In genomic region chr10:61383715-61384047, GRCm38 (mm10) we compare ENCODE assay signal across 8 mouse cellular contexts. TPM values are rescaled to one million over a fixed set of nuclear protein-coding genes. Genes with fewer than 3 reads are reported as not detected.
DNase-seq lines count a peak whose midpoint lies in the region; ATAC-seq and TF ChIP-seq lines count a peak whose summit lies in the region.

No protein-coding gene starts in this region.

- no peaks in the 10 kb centered on the region for H3K27me3 ChIP-seq in kidney, adult 2 months (replicated peaks; ENCODE audit: control insufficient read depth, insufficient read depth, low read length)
- no peaks in the 10 kb centered on the region for H3K27me3 ChIP-seq in hindbrain, embryonic 16.5 days (replicated peaks; ENCODE audit: control insufficient read depth, insufficient read depth, low read length)
- H3K27me3 ChIP-seq in midbrain, embryonic 14.5 days (ENCODE audit: control insufficient read depth, insufficient read depth, low read length), result no peaks in the 10 kb centered on the region

- WGBS in kidney, adult 2 months, result 16% methylated on average over 11 of the region's 11 CpGs
- 3% methylated on average over 11 of the region's 11 CpGs for WGBS in hindbrain, embryonic 16.5 days
- WGBS in midbrain, embryonic 14.5 days, result 2% methylated on average over 11 of the region's 11 CpGs

- H3K4me2 ChIP-seq in hindbrain, embryonic 16.5 days (ENCODE audit: low read length), result peak overlapping the region; percentile 85
- H3K4me2 ChIP-seq in midbrain, embryonic 14.5 days (ENCODE audit: low read length), result peak overlapping the region; percentile 90

- no peak for DNase-seq in kidney, adult 2 months
- no peak for DNase-seq in kidney, postnatal 14 days
- DNase-seq in midbrain, embryonic 14.5 days, result no peak
- DNase-seq in adrenal gland, postnatal 14 days, result no peak
- DNase-seq in spleen, postnatal 14 days (ENCODE audit: low spot score in 2 of 2), result no peak
- no peak for DNase-seq in layer of hippocampus, adult 8-10 months (ENCODE audit: low spot score in 2 of 2)

- no peak for ATAC-seq in hindbrain, embryonic 16.5 days
- peak; percentile 35; the same call in 1 of the 2 replicates for ATAC-seq in midbrain, embryonic 14.5 days (ENCODE audit: low FRiP score, low TSS enrichment)

- peak overlapping the region; percentile 90 for H3K9ac ChIP-seq in hindbrain, embryonic 16.5 days (ENCODE audit: low read depth, low read length)
- peak overlapping the region; percentile 71 for H3K9ac ChIP-seq in midbrain, embryonic 14.5 days (replicated peaks; ENCODE audit: low read length)

- H3K27ac ChIP-seq in kidney, adult 2 months (ENCODE audit: insufficient read depth, low read depth, low read length), result no peak overlapping the region
- H3K27ac ChIP-seq in cortical plate, adult 2 months (ENCODE audit: insufficient read depth, low read length), result no peak overlapping the region
- H3K27ac ChIP-seq in hindbrain, embryonic 16.5 days (ENCODE audit: low read depth, low read length), result peak overlapping the region; percentile 69
- peak overlapping the region; percentile 45; the same call in 1 of the 2 replicates for H3K27ac ChIP-seq in midbrain, embryonic 14.5 days (replicated peaks; ENCODE audit: low read depth, low read length)

- no peaks in the 10 kb centered on the region for H3K9me3 ChIP-seq in hindbrain, embryonic 16.5 days (ENCODE audit: control insufficient read depth, low read length)
- no peaks in the 10 kb centered on the region for H3K9me3 ChIP-seq in midbrain, embryonic 14.5 days (ENCODE audit: control insufficient read depth, low read length)

- 0 out of 2 replicates have a peak, but pooled peaks cover 7% of the 10 kb centered on the region for H3K4me1 ChIP-seq in kidney, adult 2 months (ENCODE audit: control insufficient read depth, insufficient read depth, low read length)
- no peaks in the 10 kb centered on the region for H3K4me1 ChIP-seq in cortical plate, adult 2 months (ENCODE audit: control insufficient read depth, insufficient read depth, low read length)
- peaks cover 33% of the 10 kb centered on the region for H3K4me1 ChIP-seq in hindbrain, embryonic 16.5 days (ENCODE audit: control insufficient read depth, insufficient read depth, low read depth, low read length)
- peaks cover 27% of the 10 kb centered on the region for H3K4me1 ChIP-seq in midbrain, embryonic 14.5 days (ENCODE audit: control insufficient read depth, insufficient read depth, low read length)

- TF ChIP-seq CTCF in kidney, adult 2 months (conservative IDR thresholded peaks at IDR 0.05; ENCODE audit: insufficient read depth, insufficient read length, low read depth, low read length), result no peak
- no peak for TF ChIP-seq CTCF in cortical plate, adult 2 months (IDR thresholded peaks at IDR 0.05; ENCODE audit: extremely low read depth, insufficient read depth, low read length)

- H3K36me3 ChIP-seq in kidney, adult 2 months (ENCODE audit: control insufficient read depth, insufficient read depth, low read length), result no peaks in the 10 kb centered on the region
- H3K36me3 ChIP-seq in hindbrain, embryonic 16.5 days (ENCODE audit: control insufficient read depth, insufficient read depth, low read length), result no peaks in the 10 kb centered on the region
- H3K36me3 ChIP-seq in midbrain, embryonic 14.5 days (ENCODE audit: control insufficient read depth, insufficient read depth, low read length), result no peaks in the 10 kb centered on the region

- H3K4me3 ChIP-seq in kidney, adult 2 months (ENCODE audit: insufficient read depth, low read depth, low read length), result peak overlapping the region; percentile 81
- H3K4me3 ChIP-seq in cortical plate, adult 2 months (ENCODE audit: insufficient read depth, low read length), result peak overlapping the region; percentile 57
- H3K4me3 ChIP-seq in hindbrain, embryonic 16.5 days (ENCODE audit: low read length), result peak overlapping the region; percentile 79
- peak overlapping the region; percentile 61 for H3K4me3 ChIP-seq in midbrain, embryonic 14.5 days (replicated peaks; ENCODE audit: low read depth, low read length)

- no peak for TF ChIP-seq POLR2A in kidney, adult 2 months (IDR thresholded peaks at IDR 0.05; ENCODE audit: low read depth, low read length)
- TF ChIP-seq POLR2A in cortical plate, adult 2 months (IDR thresholded peaks at IDR 0.05; ENCODE audit: extremely low read depth, insufficient read depth, low read length), result no peak

RNA-seq across cellular contexts. Expression of gene Pald1, which starts 0.4 kb away (rescaled TPM):
- 8.8 and 10.8 TPM in 2 replicates for polyA plus RNA-seq in kidney, adult 2 months (2012; rRNA removed)
- polyA plus RNA-seq in cortical plate, adult 2 months (2012; rRNA removed), result 10.3 and 13.1 TPM in 2 replicates
- 26.9 and 30.6 TPM in 2 replicates for polyA plus RNA-seq in hindbrain, embryonic 16.5 days (2015; fragmentation: Nextera tagmentation; extraction: Ambion mirVana)
- polyA plus RNA-seq in midbrain, embryonic 14.5 days (2014; fragmentation: Nextera tagmentation; extraction: Ambion mirVana), result 16.5 and 18.7 TPM in 2 replicates
- 41.8 and 44.5 TPM in 2 replicates for total RNA-seq in adrenal gland, postnatal 14 days (2021)
- 10 to 100 TPM; 12.8 to 22.5 (median 17.9) TPM for total RNA-seq in layer of hippocampus, adult 8-10 months (2022)

RNA-seq across cellular contexts. Expression of gene Nodal, which starts 34.1 kb away (rescaled TPM):
- polyA plus RNA-seq in kidney, adult 2 months (2012; rRNA removed), result 0.06 and 0.12 TPM in 2 replicates
- polyA plus RNA-seq in cortical plate, adult 2 months (2012; rRNA removed), result 0.75 and 0.81 TPM in 2 replicates
- polyA plus RNA-seq in hindbrain, embryonic 16.5 days (2015; fragmentation: Nextera tagmentation; extraction: Ambion mirVana), result 0.24 and 0.56 TPM in 2 replicates
- not detected in 2 replicates for polyA plus RNA-seq in midbrain, embryonic 14.5 days (2014; fragmentation: Nextera tagmentation; extraction: Ambion mirVana)
- not detected in 2 replicates for total RNA-seq in adrenal gland, postnatal 14 days (2021)
- under 1 TPM in 3 of 4 experiments, not detected in 1; 0.22 to 0.30 (median 0.25) TPM for total RNA-seq in layer of hippocampus, adult 8-10 months (2022)

Comparison
In these comparisons a context has a peak if more than half of its experiments do, and no peak if none do; other contexts are left out.
1. H3K27ac ChIP-seq: peak in hindbrain, embryonic 16.5 days (single experiment) and midbrain, embryonic 14.5 days (single experiment); none in kidney, adult 2 months (single experiment) and cortical plate, adult 2 months (single experiment).
2. Peak in every context shown above with its lines, with median percentiles within 50 percentile points of each other: H3K4me3 ChIP-seq.